Mouse (Mus musculus): ENCODE measurements around the gene Scaf1. TPM values are rescaled to one million over a fixed set of nuclear protein-coding genes. Genes with fewer than 3 reads are reported as not detected.

Scaf1 gene
- total and polyA plus RNA-seq, 2 experiments from 2014 or later, result 45.6 to 77.7 TPM

GRCm38 (mm10) chr7:45056329-45056971 lies 40.3 kb upstream of the Scaf1 start:
- no peaks in the 10 kb centered on the region for H3K36me3 ChIP-seq (ENCODE audit: insufficient read depth, low read length)
- no peak for TF ChIP-seq CTCF (IDR thresholded peaks at IDR 0.05; ENCODE audit: low read depth)
- no peak overlapping the region for H3K27ac ChIP-seq
- H3K9me3 ChIP-seq (ENCODE audit: low read length), result no peaks in the 10 kb centered on the region
- ATAC-seq, result no peak
- H3K9ac ChIP-seq (replicated peaks; ENCODE audit: low read length), result no peak overlapping the region
- no peaks in the 10 kb centered on the region for H3K27me3 ChIP-seq (ENCODE audit: insufficient read depth, low read length)
- DNase-seq (ENCODE audit: low spot score), result no peak
- H3K4me1 ChIP-seq (ENCODE audit: insufficient read depth, low read length), result peaks cover 8% of the 10 kb centered on the region
- no peak overlapping the region for H3K4me3 ChIP-seq (ENCODE audit: low read length)
- no peak overlapping the region for H3K4me2 ChIP-seq (ENCODE audit: low read depth, low read length)
- WGBS, result 62% methylated on average over 14 of the region's 14 CpGs

- DNase-seq (ENCODE audit: low spot score) (peak; percentile 95), ATAC-seq (peak; percentile 90)
- Histone ChIP-seq H3K4me1 (ENCODE audit: insufficient read depth, low read length) (0 out of 2 replicates have a peak, but pooled peaks cover 8% of the 10 kb centered on the region), H3K9ac (replicated peaks; ENCODE audit: low read length) (peak overlapping the region; percentile 81), H3K9me3 (ENCODE audit: low read length) (no peaks in the 10 kb centered on the region), H3K4me3 (ENCODE audit: low read length) (peak overlapping the region; percentile 88), H3K27ac (peak overlapping the region; percentile 99), H3K36me3 (ENCODE audit: insufficient read depth, low read length) (peaks cover 10% of the 10 kb centered on the region), H3K27me3 (ENCODE audit: insufficient read depth, low read length) (no peaks in the 10 kb centered on the region), H3K4me2 (ENCODE audit: low read depth, low read length) (peak overlapping the region; percentile 96)
- WGBS, result under 1% methylated on average over 32 of the region's 33 CpGs
- no peak for TF ChIP-seq CTCF (IDR thresholded peaks at IDR 0.05; ENCODE audit: low read depth)
Measured at GRCm38 (mm10) chr7:45053931-45054510, 37.9 kb upstream of the Scaf1 start.

- WGBS, result under 1% methylated on average over 30 of the region's 59 CpGs
- TF ChIP-seq CTCF (IDR thresholded peaks at IDR 0.05; ENCODE audit: low read depth), result no peak
- Histone ChIP-seq H3K4me1 (ENCODE audit: insufficient read depth, low read length) (0 out of 2 replicates have a peak, but pooled peaks cover 5% of the 10 kb centered on the region), H3K27ac (peak overlapping the region; percentile 99), H3K36me3 (ENCODE audit: insufficient read depth, low read length) (peaks cover 17% of the 10 kb centered on the region), H3K9me3 (ENCODE audit: low read length) (no peaks in the 10 kb centered on the region), H3K9ac (replicated peaks; ENCODE audit: low read length) (peak overlapping the region; percentile 81), H3K27me3 (ENCODE audit: insufficient read depth, low read length) (no peaks in the 10 kb centered on the region), H3K4me3 (ENCODE audit: low read length) (peak overlapping the region; percentile 88), H3K4me2 (ENCODE audit: low read depth, low read length) (peak overlapping the region; percentile 96)
- peak; percentile 54 for ATAC-seq
- peak; percentile 85 for DNase-seq (ENCODE audit: low spot score)
Measured at GRCm38 (mm10) chr7:45053117-45053930, 37.2 kb upstream of the Scaf1 start.

GRCm38 (mm10) chr7:45052862-45053116 lies 36.6 kb upstream of the Scaf1 start, which contains the start of gene Prr12:
Gene Prr12 (minus strand): TSS chr7:45052881.
- WGBS, result 0% methylated on average over 3 of the region's 18 CpGs

GRCm38 (mm10) chr7:45052181-45052861 lies 36.2 kb upstream of the Scaf1 start:
- Histone ChIP-seq H3K9me3 (ENCODE audit: low read length) (no peaks in the 10 kb centered on the region), H3K27me3 (ENCODE audit: insufficient read depth, low read length) (no peaks in the 10 kb centered on the region), H3K4me1 (ENCODE audit: insufficient read depth, low read length) (0 out of 2 replicates have a peak, but pooled peaks cover 5% of the 10 kb centered on the region), H3K27ac (peak overlapping the region; percentile 99), H3K9ac (replicated peaks; ENCODE audit: low read length) (peak overlapping the region; percentile 81), H3K4me3 (ENCODE audit: low read length) (peak overlapping the region; percentile 88), H3K4me2 (ENCODE audit: low read depth, low read length) (peak overlapping the region; percentile 96), H3K36me3 (ENCODE audit: insufficient read depth, low read length) (peaks cover 27% of the 10 kb centered on the region)
- no peak for TF ChIP-seq CTCF (IDR thresholded peaks at IDR 0.05; ENCODE audit: low read depth)
- WGBS, result 1% methylated on average over 37 of the region's 38 CpGs
- ATAC-seq (no peak), DNase-seq (ENCODE audit: low spot score) (peak; percentile 39)

More at GRCm38 (mm10) chr7:45052862-45053116, 36.6 kb upstream of the Scaf1 start, which contains the start of gene Prr12:
- peaks cover 23% of the 10 kb centered on the region for H3K36me3 ChIP-seq (ENCODE audit: insufficient read depth, low read length)
- peak within 1 kb of the TSS; percentile 88 for H3K4me3 ChIP-seq (ENCODE audit: low read length)
- DNase-seq (ENCODE audit: low spot score) (peak; percentile 77), ATAC-seq (peak; percentile 10; the same call in 1 of the 2 replicates)
- peak within 1 kb of the TSS; percentile 99 for H3K27ac ChIP-seq
- no peaks in the 10 kb centered on the region for H3K9me3 ChIP-seq (ENCODE audit: low read length)
- TF ChIP-seq CTCF (IDR thresholded peaks at IDR 0.05; ENCODE audit: low read depth), result no peak
- H3K9ac ChIP-seq (replicated peaks; ENCODE audit: low read length), result peak within 1 kb of the TSS; percentile 81
- no peaks in the 10 kb centered on the region for H3K27me3 ChIP-seq (ENCODE audit: insufficient read depth, low read length)
- H3K4me2 ChIP-seq (ENCODE audit: low read depth, low read length), result peak within 1 kb of the TSS; percentile 96
- H3K4me1 ChIP-seq (ENCODE audit: insufficient read depth, low read length), result 0 out of 2 replicates have a peak, but pooled peaks cover 5% of the 10 kb centered on the region

- H3K9ac ChIP-seq (replicated peaks; ENCODE audit: low read length), result peak overlapping the region; percentile 81
- ATAC-seq, result no peak
- H3K4me2 ChIP-seq (ENCODE audit: low read depth, low read length), result peak overlapping the region; percentile 96
- H3K9me3 ChIP-seq (ENCODE audit: low read length), result no peaks in the 10 kb centered on the region
- no peaks in the 10 kb centered on the region for H3K27me3 ChIP-seq (ENCODE audit: insufficient read depth, low read length)
- no peak for DNase-seq (ENCODE audit: low spot score)
- 1% methylated on average over 13 of the region's 13 CpGs for WGBS
- H3K4me3 ChIP-seq (ENCODE audit: low read length), result peak overlapping the region; percentile 88
- H3K36me3 ChIP-seq (ENCODE audit: insufficient read depth, low read length), result peaks cover 34% of the 10 kb centered on the region
- TF ChIP-seq CTCF (IDR thresholded peaks at IDR 0.05; ENCODE audit: low read depth), result no peak
- 0 out of 2 replicates have a peak, but pooled peaks cover 5% of the 10 kb centered on the region for H3K4me1 ChIP-seq (ENCODE audit: insufficient read depth, low read length)
- H3K27ac ChIP-seq, result peak overlapping the region; percentile 99
Measured at GRCm38 (mm10) chr7:45051601-45051974, 35.4 kb upstream of the Scaf1 start.
